Mouse (Mus musculus) adrenal gland, adult 2 months (tissue): ENCODE data around the gene Svbp. TPM values are rescaled to one million over a fixed set of nuclear protein-coding genes. Genes with fewer than 3 reads are reported as not detected.

Experiments used
- DNase-seq: peaks from one replicate; pipeline ENCODE4 v3.0.0; 2021
- long read RNA-seq: library from polyadenylated mRNA; stranded (forward); transcript quantifications from one replicate; pipeline ENCODE4 v2.0.0, GENCODE M21; 2021
- polyA plus RNA-seq: library from polyadenylated mRNA; depleted of rRNA; stranded (reverse); fragments of >200 nt; gene quantifications from 2 replicates; pipeline ENCODE4 v1.2.3, GENCODE M21; 2012; rRNA removed
- total RNA-seq, 2 experiments: library from RNA; stranded (reverse); gene quantifications; 2 replicates each; pipeline ENCODE4 v1.2.3; 2021

Svbp gene
- total RNA-seq (10 to 100 TPM; 16.8 to 19.8 TPM), polyA plus RNA-seq (21.5 and 27.7 TPM in 2 replicates)
- long read RNA-seq, transcript Svbp-201 (3 exons, 733 nt): major isoform, 18 of 20 reads
- long read RNA-seq, partial matches to known transcripts: 0 of 20 reads
- long read RNA-seq, other reads (novel, unspliced or antisense): 0 of 20 reads

GRCm38 (mm10) chr4:119194909-119195581, at the start of gene Svbp:
Gene Svbp (plus strand): TSS chr4:119195306.
- DNase-seq: peak; percentile 93

- peak; percentile 75 for DNase-seq
Measured at GRCm38 (mm10) chr4:119146816-119147215, 48.3 kb upstream of the Svbp start.

- no peak for DNase-seq
Measured at GRCm38 (mm10) chr4:119147347-119147746, 47.8 kb upstream of the Svbp start.

DNA sequence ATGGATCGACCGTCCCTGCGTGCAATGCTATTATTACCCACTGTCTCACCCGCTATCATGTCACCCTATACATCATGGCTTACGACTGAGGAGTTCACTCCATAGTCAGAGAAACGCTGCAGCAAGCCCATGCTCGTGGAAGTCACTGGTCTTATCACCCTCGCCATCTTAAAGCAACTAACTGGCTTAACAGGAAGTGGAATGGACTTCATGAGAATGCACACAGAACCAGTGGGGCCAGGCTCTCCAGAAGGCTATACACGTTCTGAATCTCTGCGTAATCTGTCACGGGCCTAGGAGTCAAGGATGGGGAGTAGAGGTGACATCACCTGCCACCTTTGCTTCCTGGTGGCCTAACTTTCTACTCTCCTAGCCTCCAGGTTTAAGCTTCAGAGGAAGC, 46.4 kb upstream of the Svbp start:
- no peak for DNase-seq

- DNase-seq: peak; percentile 63
Measured at GRCm38 (mm10) chr4:119157186-119157585, 37.9 kb upstream of the Svbp start.

GRCm38 (mm10) chr4:119157891-119158290, 37.2 kb upstream of the Svbp start:
- no peak for DNase-seq

- no peak for DNase-seq
Measured at GRCm38 (mm10) chr4:119161358-119161757, 33.7 kb upstream of the Svbp start.

- DNase-seq: no peak
Measured at GRCm38 (mm10) chr4:119162990-119163389, 32.1 kb upstream of the Svbp start.

- peak; percentile 19 for DNase-seq
Measured at GRCm38 (mm10) chr4:119165916-119166315, 29.2 kb upstream of the Svbp start.

DNA sequence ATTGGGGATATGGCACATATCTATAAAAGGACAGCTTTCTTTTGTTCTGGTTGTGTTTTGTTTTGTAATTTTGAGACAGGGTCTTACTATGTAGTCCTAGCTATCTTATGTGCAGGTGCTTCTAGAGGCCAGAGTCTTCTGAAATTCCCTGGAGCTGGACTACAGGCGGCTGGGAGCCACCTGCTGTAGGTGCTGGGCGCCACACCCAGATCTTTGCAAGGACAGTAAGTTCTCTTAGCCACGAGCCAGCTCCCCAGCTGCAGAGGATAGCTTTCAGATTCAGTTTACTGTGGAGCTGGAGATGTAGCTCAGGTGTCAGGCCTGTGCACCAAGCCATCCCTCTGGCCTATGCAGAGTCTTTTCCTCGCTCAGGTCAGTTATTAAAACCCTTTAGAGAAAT, 28.0 kb upstream of the Svbp start:
- DNase-seq: no peak

- DNase-seq: peak; percentile 80
Measured at GRCm38 (mm10) chr4:119167663-119168062, 27.4 kb upstream of the Svbp start.

GRCm38 (mm10) chr4:119172919-119173650, 22.0 kb upstream of the Svbp start:
- DNase-seq: peak; percentile 22

DNA sequence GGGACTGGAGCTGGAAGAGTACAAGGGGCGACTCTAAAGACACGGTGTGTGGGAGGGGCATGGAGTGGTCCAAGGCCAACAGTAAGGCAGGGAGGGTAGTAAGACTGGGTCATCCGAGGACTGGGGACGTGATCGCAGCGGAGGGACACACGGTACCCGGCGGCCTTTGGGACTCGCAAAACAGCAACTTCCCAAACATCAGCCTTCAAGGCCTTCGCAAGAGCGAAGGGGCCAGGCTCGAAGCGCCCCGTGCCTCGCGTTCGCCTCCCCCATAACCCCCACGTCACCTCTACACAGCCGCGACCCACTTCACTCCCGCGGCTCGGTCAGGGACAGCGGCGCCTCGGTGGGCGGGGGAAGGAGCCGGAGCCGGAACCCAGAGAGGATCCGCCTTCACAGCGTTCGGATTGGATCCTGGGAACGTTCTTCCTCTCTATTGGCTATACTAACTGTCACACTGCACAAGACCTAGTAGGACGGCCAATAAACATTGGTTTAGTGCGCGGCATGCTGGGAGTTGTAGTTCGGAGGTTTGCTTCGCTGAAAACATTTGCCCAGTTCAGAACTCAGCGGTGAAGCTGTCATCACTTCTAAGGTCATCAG, 21.2 kb upstream of the Svbp start, which contains the start of gene Zfp691:
Gene Zfp691 (minus strand): TSS at position 345 of the 603 bp plus-strand sequence.
- DNase-seq: peak; percentile 96

DNA sequence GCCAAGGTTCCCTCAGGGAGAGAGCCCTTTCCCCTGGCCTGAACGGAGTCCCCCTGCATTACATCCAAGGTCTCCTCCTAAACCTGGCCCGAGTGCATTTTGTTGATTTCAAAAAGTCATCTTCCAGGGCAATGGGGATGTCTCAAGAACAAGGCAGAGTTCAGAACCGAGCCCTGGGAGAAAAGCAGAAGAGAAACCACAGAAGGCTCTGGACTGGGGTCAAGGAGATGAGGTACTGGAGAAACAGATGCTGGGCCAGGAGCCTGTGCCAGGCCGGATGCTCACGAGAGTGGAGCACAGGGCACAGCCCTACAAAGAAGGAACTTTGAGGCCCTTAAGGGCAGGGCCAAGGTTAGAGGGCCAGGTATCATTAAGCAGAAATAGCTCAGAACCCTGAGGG, 17.4 kb upstream of the Svbp start:
- no peak for DNase-seq

- DNase-seq: peak; percentile 52
Measured at GRCm38 (mm10) chr4:119178331-119178730, 16.8 kb upstream of the Svbp start.

GRCm38 (mm10) chr4:119180133-119180707, 14.9 kb upstream of the Svbp start:
- peak; percentile 30 for DNase-seq

DNA sequence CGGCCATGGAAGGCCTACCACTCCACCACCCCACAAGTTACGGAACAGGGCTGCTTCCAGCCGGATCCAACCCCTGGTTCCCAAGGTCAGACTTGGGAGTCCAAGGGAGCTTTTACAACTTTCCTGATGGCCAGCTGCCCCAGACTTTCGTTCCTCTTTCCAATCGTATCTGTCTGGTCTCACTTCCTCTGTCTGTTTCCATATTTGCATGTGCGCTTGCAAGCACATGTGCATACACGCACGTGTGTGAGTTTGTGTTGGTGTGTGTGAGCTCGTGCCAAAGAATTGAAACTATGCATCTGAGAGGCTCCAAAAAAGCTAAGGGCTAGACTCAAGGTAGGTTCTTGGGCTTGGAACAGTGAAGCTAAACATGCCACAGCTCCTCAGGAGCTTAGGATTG, 13.7 kb upstream of the Svbp start:
- DNase-seq: no peak

- no peak for DNase-seq
Measured at GRCm38 (mm10) chr4:119183525-119183924, 11.6 kb upstream of the Svbp start.

DNA sequence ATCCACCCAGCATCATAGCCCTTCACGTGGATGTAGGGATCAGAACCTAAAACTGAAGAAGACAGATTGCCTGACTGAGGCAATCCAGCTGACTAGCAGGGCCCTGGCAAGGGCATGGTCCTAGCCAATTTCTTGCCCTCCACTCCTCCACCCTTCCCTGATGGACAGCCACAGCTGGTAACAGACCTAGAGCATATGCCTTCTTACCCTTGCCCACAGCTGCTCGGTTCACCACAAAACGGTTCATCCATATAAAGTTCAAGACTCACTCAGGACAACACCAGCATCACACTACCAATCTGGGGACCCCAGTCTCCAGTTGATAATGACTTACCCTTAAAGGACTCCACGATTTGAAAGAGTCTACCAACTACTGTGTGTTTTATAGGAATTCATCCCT, 9.3 kb upstream of the Svbp start:
- no peak for DNase-seq

DNA sequence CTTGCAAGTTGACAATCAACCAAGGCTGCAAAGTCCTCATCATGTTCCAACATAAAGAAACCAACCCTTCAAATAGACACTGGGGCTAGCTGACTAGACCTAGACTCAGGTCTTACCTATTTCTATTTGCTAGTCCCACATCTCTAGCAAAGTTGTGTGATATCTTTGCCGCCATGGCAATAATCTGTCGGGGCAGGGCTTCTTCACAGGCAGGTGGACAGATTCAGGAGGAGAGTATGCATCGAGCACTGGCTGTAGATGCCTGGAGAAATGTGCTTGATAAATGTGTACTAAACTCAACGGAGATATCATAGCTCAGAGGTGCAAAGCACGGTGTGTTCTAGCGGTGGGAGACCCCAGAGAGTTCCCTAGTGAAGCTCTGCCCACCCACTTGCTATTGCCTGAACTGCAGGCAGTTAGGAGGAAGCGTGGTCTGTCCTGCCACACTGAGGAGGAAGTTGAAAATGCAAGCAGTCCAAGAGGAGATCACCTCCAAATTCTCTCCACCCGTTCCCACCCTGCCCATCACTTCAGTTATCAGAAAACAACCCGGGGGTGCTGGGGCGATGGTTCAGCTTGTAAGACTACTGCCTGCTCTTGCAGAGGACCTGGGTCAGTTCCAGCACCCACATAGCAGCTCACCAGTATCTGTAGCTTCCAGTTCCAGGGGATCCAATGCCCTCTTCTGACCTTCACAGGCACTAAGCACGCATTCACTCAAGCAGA, 6.9 kb upstream of the Svbp start:
- no peak for DNase-seq

- no peak for DNase-seq
Measured at GRCm38 (mm10) chr4:119189392-119189791, 5.7 kb upstream of the Svbp start.

DNA sequence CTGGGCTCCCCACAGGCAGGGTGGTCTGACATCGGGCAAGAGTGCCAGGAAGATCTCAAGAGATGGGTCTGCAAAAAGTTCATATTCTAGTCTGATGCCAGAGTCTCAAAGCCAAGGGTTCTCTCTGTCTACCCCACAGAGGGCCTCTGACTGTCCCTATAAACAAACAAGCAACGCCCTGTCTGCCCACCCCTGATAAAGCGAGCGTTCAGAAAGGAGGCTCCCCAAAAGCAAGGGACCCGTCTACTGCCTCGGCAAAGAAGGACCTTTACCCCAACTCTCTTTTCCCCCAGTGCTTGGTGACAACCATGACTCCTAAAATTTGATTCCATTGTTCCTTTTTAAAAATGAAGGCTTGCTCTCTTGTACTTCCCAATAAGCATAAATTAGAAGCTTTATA, 5.2 kb upstream of the Svbp start, which contains the start of gene Ermap:
Gene Ermap (minus strand): TSS at position 148 of the 400 bp plus-strand sequence.
- no peak for DNase-seq
